Mouse (Mus musculus): ENCODE results near the gene Exoc7.

Exoc7 gene

DNA sequence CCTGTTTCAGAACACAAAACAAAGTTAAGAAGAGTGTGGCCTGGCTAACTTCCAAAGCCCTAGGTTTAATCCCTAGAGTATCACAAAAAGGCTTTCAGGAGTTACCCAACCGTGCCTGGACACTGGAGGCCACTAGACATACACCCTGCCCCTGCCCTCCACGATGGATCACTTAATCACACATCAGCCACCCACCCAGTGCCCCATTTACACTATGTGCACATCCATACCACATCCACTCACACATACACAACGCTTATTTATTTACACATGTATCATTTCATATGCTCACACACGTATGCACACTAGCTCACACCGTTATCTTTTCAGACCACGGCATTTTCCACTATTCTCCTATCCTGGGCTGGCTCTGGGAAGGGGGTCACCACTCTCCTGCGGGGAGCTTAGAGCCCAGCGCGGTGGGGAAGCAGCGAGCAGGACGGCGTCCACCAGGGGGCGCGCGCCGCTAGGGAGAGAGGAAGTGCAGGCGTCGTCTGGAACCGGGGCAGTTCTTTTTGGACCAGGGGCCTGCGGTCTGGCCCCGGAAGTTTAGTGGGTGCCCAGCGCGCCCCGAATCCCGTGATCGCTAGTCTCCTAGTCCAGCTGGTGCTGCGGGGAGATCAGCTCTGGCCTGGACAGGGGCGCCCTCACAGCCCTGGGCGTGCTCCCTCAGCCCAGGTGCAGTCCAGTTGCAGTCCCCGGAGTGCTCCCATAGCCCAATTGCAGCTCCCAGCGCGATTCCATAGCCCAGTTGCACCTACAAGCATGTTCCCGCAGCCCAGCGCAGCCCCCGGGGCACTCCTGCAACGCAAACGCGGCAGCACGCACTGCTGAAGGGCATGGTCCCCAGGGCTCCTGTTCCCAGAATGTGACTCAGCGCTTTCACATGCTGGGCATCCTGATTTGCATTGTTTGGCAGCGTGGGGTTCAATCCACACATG lies 12.0 kb upstream of the Exoc7 start:
- peak; percentile 85 to 99 for DNase-seq (ENCODE audit: low spot score in 2 of 2)

- no peak for DNase-seq (ENCODE audit: low spot score in 2 of 2)
These were observed 5.3 kb upstream of the Exoc7 start for GRCm38 (mm10) chr11:116312359-116312758.

DNA sequence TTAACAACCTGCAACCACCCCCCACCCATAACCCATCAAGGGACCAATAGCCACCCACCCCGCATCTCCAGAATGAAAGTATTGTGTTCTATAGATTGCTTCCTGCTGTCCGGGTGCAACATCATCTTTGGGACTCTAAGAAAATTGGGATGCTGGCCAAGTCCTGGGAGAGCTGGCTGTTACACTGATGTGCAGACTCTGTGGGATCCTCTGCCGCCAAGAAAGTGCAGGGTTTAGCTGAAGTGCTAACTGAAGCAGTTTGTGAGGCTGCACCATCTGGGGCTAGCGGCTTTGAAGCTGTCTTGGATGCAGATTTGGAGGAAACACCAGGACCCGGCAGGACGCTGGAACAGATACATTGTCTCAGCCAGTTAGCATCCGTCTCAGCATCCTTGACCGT lies 4.1 kb upstream of the Exoc7 start:
- no peak for DNase-seq (ENCODE audit: low spot score in 2 of 2)

- DNase-seq (ENCODE audit: low spot score in 2 of 2) = no peak
These were observed 2.6 kb upstream of the Exoc7 start for GRCm38 (mm10) chr11:116309601-116310000.

GRCm38 (mm10) chr11:116307762-116308531 lies 914 bp upstream of the Exoc7 start:
- DNase-seq (ENCODE audit: low spot score in 2 of 2) = peak in 1 of 2 experiments; percentile 40

DNA sequence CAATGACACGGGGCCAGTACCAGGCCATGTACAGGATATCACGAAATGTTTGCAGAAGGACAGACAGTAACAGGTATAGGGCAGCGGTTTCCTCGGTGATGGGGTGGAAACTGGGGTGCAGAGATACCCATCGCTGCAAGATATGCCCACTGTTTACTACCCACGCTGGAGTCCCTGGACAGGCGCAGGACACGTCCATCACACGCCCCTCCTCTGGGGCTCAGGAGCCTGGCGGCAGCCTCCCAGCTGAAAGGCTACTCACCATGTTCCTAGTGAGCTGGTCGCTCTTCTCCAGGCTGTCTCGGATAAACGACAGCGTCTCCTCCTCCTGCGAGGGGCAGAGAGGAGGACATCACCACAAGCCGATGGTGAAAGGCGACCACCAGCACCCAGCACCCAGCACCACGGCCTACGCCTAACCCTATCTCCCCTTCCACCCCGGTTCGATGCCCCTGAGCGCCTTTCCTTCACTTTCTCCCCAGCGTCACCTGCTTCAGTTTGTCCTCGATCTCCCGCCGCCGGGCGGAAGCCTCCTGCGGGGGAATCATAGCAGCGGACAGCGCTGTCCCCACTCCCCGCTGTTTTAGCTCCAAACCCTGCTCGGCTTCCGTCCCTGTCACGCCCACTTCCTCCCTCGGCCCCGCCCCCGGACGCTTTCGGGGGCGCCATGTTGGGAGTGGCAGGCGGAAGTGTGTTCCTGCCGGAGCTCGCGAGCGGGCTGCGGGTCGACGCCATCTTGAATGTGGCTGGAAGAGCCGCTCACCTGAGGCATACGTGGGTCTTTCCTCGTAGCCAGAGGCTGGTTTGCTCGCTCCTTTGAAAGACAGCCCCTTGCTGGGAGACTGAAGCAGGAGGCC lies 679 bp downstream of the Exoc7 start:
- peak; percentile 95 to 97 for DNase-seq (ENCODE audit: low spot score in 2 of 2)

DNA sequence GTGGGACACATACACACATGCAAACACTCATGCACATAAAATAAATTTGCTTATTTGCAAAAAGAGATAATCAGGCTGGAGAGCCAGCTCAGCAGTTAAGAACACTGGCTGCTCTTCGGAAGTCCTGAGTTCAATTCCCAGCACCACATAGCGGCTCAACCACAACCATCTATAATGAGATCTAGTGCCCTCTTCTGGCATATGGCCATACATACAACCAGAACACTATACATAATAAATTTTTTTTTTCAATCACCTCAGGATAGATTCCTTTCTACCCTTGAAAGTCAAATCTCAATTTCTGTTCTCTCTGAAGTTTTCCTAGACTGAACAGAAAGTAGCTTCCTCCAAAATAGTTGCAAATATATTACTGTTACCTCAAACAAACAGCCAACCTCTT lies 1.6 kb downstream of the Exoc7 start:
- no peak for DNase-seq (ENCODE audit: low spot score in 2 of 2)

DNA sequence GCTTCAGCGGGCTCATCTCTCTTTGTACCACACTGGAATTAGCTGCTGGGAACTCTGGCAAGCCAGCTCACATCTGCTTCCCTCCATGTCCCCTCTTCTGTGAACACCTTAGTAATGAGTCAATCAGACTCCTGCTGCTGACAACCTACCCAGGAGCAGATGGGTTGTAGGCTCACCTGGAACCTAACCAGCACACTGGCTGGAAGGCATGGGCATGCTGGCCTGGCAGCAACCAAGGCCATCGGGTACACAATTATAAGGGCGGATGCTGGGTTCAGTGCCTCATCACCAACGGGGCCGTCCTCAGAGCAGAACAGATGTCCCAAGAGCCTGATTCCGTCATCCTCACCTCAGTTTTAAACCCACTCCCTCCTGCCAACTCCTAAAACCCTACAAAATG lies 8.4 kb downstream of the Exoc7 start:
- DNase-seq (ENCODE audit: low spot score in 2 of 2) = no peak

GRCm38 (mm10) chr11:116298221-116298620 lies 8.8 kb downstream of the Exoc7 start:
- no peak for DNase-seq (ENCODE audit: low spot score in 2 of 2)

DNA sequence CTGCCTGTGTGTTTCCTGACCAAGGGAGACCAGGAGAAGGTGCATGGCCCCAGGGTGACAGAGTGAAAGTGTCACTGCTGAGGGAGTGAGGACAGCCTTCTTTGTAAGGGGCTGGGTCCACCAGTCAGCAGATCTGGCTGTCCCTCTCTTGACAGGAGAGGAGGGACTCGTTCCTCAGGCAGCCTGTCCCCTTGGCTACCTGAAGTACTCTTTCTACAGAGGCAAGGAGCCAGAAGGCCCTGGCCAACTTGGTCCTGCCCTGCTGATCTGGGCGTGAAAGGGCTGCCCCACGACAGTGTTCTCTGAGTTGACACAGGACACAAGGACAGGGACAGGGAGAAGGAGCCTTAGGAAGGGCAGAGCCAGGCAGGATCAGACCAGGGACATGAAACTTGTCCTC lies 10.0 kb downstream of the Exoc7 start:
- no peak for DNase-seq (ENCODE audit: low spot score in 2 of 2)

DNA sequence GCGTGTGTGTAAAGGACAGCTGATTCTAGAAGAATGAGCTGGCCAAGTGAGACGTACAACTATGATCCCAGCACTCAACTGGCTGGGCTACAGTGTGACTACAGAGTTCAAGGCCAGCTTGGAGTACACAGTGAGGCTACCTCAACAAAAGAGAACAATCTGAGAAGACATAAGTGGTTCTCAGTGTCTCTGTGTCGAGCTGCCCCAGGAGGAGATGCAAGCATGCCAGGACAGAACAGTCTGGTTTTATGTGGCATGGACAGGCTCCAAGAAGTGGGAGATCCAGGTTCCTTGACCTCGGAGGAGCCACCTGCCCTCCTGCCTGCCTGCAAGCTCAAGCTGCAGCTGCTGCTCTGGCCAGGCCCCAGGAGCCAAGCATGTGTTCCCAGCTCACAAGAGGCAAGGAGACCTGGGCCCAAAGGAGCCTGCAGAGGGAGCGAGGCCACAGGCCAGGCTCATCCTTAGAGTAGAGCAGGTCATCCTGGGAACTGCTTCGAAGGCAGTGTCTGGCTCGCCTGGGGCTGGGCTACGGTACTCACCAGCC lies 10.8 kb downstream of the Exoc7 start:
- no peak for DNase-seq (ENCODE audit: low spot score in 2 of 2)

DNA sequence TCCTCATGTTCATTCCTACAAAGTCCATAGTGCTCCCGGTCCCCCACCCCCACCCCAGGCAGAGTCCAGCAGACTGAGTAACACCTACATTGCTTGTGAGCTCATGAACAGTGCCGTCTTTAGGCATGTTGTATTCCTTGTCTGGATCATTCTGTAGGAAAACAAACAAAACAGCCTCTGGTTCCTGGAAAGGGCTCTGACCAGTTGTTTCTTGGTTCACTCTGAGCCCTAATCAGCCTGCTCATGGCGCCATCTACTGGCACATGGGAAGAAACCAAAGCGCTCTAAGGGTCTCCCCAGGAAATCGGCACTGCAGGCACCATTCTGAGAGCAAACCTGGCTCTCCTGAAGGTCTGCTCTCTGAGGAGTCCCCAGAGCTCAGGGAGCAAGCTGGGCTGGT lies 12.7 kb downstream of the Exoc7 start:
- peak in 1 of 2 experiments; percentile 50 for DNase-seq (ENCODE audit: low spot score in 2 of 2)

DNA sequence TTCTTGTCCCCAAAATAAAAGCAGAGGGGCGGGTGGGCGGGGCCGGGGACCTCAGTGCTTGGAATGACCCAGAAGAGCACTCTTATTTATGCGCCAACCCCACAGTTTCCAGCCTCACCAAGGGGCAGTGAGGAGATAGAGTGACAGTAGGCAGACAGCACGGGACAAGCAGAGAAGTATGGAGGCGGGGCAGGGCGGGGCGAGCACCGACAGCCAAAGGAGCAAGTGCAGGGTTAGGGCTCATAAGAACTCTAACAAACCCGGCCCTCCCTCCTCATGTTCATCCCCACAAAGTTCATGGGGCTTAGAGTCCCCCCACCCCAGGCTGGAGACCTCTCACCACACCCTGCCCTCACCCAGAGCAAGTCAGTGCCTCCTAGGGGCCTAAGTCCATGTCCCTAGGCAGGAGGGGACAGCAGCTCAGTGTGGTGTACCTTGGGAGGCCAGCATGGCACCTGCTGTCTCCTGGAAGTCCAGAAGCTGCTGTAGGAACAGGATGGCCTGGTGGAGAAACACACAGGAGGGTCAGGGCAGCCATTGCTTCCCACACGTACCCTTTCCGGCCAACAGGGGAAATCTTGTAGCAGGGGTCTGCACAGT lies 13.4 kb downstream of the Exoc7 start:
- no peak for DNase-seq (ENCODE audit: low spot score in 2 of 2)

DNA sequence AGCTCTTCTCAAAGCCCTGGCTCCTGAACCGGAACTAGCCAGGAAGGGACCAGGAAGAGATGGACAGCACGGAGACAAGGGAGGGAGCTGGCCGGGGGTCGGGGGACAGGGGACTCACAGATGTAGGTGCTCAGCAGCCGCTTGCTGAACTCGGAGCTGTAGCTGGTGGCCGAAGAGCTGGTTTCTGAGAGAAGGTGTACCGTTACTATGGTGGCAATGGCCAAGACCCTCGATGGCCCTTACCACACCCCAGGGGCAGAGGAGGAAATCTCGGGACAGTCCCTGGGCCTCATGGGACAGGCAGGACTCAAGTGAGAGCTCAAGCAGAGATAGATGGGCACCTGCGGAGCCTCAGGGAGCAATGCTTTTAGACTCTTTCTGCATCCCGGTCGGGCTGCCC lies 14.6 kb downstream of the Exoc7 start:
- DNase-seq (ENCODE audit: low spot score in 2 of 2) = peak in 1 of 2 experiments; percentile 57

GRCm38 (mm10) chr11:116290556-116290955 lies 16.5 kb downstream of the Exoc7 start:
- no peak for DNase-seq (ENCODE audit: low spot score in 2 of 2)

DNA sequence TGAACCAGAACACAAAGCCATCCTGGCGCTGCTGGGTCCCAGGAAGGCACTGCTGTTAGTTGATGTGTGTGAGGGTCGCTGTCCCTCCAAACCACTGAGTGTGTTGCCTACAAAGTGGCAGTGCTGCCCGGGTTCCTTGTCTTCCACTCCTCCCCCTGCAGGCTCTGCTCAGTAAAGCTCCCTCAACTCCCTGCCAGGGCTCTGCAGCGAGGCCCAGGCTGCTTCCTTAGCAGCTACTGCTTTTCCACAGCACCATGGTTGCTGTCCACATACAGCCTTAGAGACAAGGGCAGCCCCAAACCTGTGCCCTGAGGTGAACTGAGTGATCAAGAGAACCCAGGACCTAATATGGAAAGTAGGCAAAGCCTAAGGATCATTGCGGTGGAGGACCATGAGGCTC lies 19.7 kb downstream of the Exoc7 start:
- no peak for DNase-seq (ENCODE audit: low spot score in 2 of 2)

GRCm38 (mm10) chr11:116285770-116286191 lies 21.3 kb downstream of the Exoc7 start:
- DNase-seq (ENCODE audit: low spot score in 2 of 2) = no peak

DNA sequence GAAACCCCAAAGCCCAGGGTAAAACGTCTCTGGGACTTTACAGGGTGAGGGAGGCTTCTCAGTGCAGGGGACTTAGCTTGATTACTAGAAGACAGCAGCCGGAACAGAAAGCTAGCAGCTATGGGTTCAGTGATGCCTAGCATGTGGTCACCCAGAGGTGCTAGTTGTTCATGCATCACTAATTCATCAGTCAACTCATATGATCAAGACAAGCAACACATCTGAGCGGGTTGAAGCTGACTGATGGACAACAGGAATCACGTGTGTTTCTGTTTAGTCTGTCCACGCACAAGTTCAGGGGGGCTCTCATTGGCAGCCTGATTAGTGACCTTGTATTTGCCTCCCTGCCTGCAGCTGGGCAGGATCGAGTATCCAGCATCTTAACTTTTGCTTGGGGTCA lies 23.1 kb downstream of the Exoc7 start:
- no peak for DNase-seq (ENCODE audit: low spot score in 2 of 2)

GRCm38 (mm10) chr11:116282912-116283521 lies 24.0 kb downstream of the Exoc7 start:
- DNase-seq (ENCODE audit: low spot score in 2 of 2) = no peak

DNA sequence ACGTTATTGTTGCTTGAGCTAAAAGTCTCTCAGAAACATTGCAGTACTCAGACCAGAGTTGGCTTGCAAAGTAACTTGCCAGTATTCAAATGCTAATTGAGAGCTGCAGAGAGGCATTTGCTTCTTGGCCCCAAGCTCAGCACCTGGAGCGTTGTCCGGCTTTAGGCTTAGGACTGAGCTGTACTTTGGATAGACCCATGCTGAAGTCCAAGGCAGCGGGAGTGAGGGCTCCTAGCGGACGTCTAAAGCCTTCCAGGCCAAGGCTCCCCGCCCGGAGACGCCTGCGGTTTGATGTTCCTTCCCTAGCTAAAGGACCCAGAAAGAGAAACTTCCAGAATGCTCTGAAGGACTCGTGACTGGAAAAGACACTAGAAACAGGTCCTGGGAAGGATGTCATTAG lies 24.9 kb downstream of the Exoc7 start:
- no peak for DNase-seq (ENCODE audit: low spot score in 2 of 2)

GRCm38 (mm10) chr11:116281671-116282070 lies 25.4 kb downstream of the Exoc7 start:
- no peak for DNase-seq (ENCODE audit: low spot score in 2 of 2)

All from spleen, postnatal 4 days (tissue).